Mouse (Mus musculus): Measurements from ENCODE around the gene Rbfox1. TPM values are rescaled to one million over a fixed set of nuclear protein-coding genes. Genes with fewer than 3 reads are reported as not detected.
A peak's percentile ranks its signal among the peaks of the same experiment; 100 is the strongest.

Gene Rbfox1
- polyA plus RNA-seq, 1 experiment from 2014 or later: 3.9 TPM

DNA sequence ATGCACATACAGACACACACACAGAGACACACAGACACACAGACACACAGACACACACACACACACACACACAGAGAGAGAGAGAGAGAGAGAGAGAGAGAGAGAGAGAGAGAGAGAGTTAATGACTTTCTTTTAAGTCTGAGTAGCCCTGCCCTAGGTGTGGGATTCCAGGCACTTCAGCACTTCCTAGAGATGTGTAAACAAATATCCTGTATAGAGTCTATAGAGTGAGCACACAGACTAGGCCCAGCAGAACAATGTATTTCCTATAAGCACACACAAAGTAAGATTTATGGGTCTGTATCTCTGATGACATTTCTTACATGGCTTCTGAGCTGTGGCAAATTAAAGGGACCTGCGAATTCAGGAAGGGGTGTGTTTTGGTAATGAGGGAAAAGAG is 998.6 kb downstream of the Rbfox1 start:
- no peak for ATAC-seq
- WGBS: 45% methylated on average over 1 of the region's 1 CpGs
- Histone ChIP-seq H3K9me3 (ENCODE audit: control insufficient read depth, low read length) (no peaks in the 10 kb centered on the region), H3K36me3 (ENCODE audit: control insufficient read depth, insufficient read depth, low read length) (no peaks in the 10 kb centered on the region), H3K27me3 (replicated peaks; ENCODE audit: control insufficient read depth, insufficient read depth, low read length) (no peaks in the 10 kb centered on the region), H3K27ac (ENCODE audit: low read length) (no peak overlapping the region), H3K4me1 (ENCODE audit: control insufficient read depth, insufficient read depth, low read length) (no peaks in the 10 kb centered on the region), H3K9ac (ENCODE audit: low read depth, low read length) (no peak overlapping the region), H3K4me3 (ENCODE audit: low read length) (no peak overlapping the region), H3K4me2 (ENCODE audit: low read depth, low read length) (no peak overlapping the region)

DNA sequence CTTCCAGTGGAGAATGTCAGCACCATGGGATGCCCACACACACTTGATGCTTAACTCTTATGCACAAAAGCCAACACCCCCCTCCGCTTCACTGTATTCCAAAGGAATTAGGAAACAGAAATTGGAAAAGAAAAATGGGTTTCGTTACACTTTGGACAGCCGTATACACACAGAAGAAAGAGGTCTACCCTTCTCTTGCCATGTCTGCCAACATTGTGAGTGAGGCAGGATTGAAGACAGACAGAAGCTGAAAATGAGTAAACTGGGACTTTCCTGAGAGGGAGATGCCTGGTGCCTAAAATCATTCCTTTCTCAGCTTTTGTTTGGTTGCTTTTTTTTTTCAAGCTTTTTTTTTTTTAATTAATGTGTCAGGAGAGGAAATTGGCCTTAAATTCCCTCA is 1000.5 kb downstream of the Rbfox1 start:
- no peak for ATAC-seq
- no peaks in the 10 kb centered on the region for H3K36me3 ChIP-seq (ENCODE audit: control insufficient read depth, insufficient read depth, low read length)
- H3K9me3 ChIP-seq (ENCODE audit: control insufficient read depth, low read length): no peaks in the 10 kb centered on the region
- H3K4me3 ChIP-seq (ENCODE audit: low read length): no peak overlapping the region
- no peaks in the 10 kb centered on the region for H3K27me3 ChIP-seq (replicated peaks; ENCODE audit: control insufficient read depth, insufficient read depth, low read length)
- no peaks in the 10 kb centered on the region for H3K4me1 ChIP-seq (ENCODE audit: control insufficient read depth, insufficient read depth, low read length)
- no peak overlapping the region for H3K4me2 ChIP-seq (ENCODE audit: low read depth, low read length)
- no peak overlapping the region for H3K27ac ChIP-seq (ENCODE audit: low read length)
- WGBS: 85% methylated on average over 3 of the region's 3 CpGs
- H3K9ac ChIP-seq (ENCODE audit: low read depth, low read length): no peak overlapping the region

DNA sequence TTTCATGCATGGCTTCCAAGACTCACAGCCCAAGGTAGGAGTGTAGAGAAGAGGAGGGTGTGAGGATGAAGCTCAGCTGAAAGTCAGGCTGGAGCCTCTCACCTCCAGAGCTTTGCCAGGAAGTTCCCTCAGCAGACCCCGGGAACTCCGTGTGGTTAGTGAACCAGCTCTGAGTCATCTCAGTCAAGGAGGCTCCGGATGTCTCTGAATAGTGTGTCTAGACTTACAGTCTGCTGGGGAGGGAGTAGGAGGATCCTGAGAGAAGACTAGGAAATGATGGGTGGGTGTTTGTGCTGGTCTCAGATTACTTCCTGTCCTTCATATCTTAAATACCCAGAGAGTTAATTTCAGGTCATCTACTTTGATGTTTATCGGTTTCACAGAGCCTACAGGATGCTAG is 1004.1 kb downstream of the Rbfox1 start:
- Histone ChIP-seq H3K27ac (ENCODE audit: low read length) (no peak overlapping the region), H3K4me1 (ENCODE audit: control insufficient read depth, insufficient read depth, low read length) (no peaks in the 10 kb centered on the region), H3K27me3 (replicated peaks; ENCODE audit: control insufficient read depth, insufficient read depth, low read length) (no peaks in the 10 kb centered on the region), H3K9ac (ENCODE audit: low read depth, low read length) (no peak overlapping the region), H3K9me3 (ENCODE audit: control insufficient read depth, low read length) (no peaks in the 10 kb centered on the region), H3K36me3 (ENCODE audit: control insufficient read depth, insufficient read depth, low read length) (no peaks in the 10 kb centered on the region), H3K4me2 (ENCODE audit: low read depth, low read length) (no peak overlapping the region), H3K4me3 (ENCODE audit: low read length) (no peak overlapping the region)
- ATAC-seq: no peak
- 53% methylated on average over 4 of the region's 4 CpGs for WGBS

DNA sequence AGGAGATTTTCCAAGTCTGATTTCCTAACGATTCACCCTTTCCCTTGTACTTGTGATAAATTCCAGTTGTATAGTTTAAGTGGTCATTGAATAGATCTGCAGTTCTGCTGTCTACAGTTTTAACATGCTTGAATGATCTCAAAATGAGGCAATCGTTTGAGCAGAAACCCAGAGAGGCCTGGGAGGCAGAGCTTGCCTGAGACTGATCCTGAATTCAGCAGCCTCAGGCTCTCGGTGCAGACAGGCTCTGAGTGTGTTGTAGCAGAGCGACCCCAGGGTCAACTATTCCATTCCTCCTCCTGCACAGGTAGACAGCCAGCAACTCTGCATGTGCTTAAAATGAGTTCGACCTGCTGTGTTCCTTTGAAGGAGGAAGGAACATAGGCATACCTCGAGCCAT is 1012.6 kb downstream of the Rbfox1 start:
- no peaks in the 10 kb centered on the region for H3K4me1 ChIP-seq (ENCODE audit: control insufficient read depth, insufficient read depth, low read length)
- WGBS: 49% methylated on average over 6 of the region's 6 CpGs
- ATAC-seq: no peak
- H3K9me3 ChIP-seq (ENCODE audit: control insufficient read depth, low read length): no peaks in the 10 kb centered on the region
- H3K36me3 ChIP-seq (ENCODE audit: control insufficient read depth, insufficient read depth, low read length): no peaks in the 10 kb centered on the region
- H3K9ac ChIP-seq (ENCODE audit: low read depth, low read length): no peak overlapping the region
- no peak overlapping the region for H3K4me3 ChIP-seq (ENCODE audit: low read length)
- no peak overlapping the region for H3K27ac ChIP-seq (ENCODE audit: low read length)
- no peak overlapping the region for H3K4me2 ChIP-seq (ENCODE audit: low read depth, low read length)
- H3K27me3 ChIP-seq (replicated peaks; ENCODE audit: control insufficient read depth, insufficient read depth, low read length): no peaks in the 10 kb centered on the region

DNA sequence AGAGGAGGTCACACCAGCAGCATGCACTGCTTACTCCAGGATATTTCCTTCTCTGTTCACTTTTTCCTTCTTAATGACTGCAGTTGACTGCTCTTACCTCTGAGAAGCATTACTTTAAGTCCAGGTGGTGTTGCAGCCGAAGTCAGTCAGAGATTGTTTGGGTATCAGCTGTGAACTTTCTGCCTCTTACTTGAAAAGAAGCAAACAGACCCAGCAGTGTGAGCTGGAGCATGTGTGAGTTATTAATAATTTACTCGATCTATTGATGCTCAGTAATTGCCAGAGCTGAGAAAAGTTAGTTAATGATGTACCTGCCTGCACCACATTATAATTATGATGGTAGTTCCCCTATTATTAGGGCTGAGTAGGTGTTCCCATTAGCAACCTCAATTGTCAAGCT is 1014.9 kb downstream of the Rbfox1 start:
- 40% methylated on average over 2 of the region's 2 CpGs for WGBS
- Histone ChIP-seq H3K4me2 (ENCODE audit: low read depth, low read length) (no peak overlapping the region), H3K36me3 (ENCODE audit: control insufficient read depth, insufficient read depth, low read length) (no peaks in the 10 kb centered on the region), H3K27me3 (replicated peaks; ENCODE audit: control insufficient read depth, insufficient read depth, low read length) (no peaks in the 10 kb centered on the region), H3K4me3 (ENCODE audit: low read length) (no peak overlapping the region), H3K4me1 (ENCODE audit: control insufficient read depth, insufficient read depth, low read length) (no peaks in the 10 kb centered on the region), H3K27ac (ENCODE audit: low read length) (no peak overlapping the region), H3K9me3 (ENCODE audit: control insufficient read depth, low read length) (no peaks in the 10 kb centered on the region), H3K9ac (ENCODE audit: low read depth, low read length) (no peak overlapping the region)
- ATAC-seq: peak; percentile 36; the same call in 1 of the 2 replicates

DNA sequence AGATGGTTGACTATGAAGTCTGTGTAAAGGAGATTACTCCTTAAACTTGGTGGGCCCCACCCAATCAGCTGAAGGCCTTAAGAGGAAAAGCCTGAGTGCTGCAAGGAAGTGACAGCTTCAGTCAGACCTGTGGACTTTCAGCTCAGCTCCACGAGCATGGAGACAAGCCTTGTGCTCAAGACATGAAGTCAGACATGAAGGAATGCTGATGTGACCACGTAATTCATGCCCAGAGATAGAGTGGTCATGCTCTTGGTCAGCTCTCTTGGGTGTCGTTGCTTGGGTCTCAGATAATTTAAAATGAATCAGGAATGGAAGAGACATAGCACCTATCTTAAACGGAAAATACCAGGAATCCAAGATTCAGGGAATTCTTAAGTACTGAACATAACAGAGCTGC is 1019.8 kb downstream of the Rbfox1 start:
- H3K36me3 ChIP-seq (ENCODE audit: control insufficient read depth, insufficient read depth, low read length): no peaks in the 10 kb centered on the region
- no peak overlapping the region for H3K4me3 ChIP-seq (ENCODE audit: low read length)
- WGBS: 70% methylated on average over 4 of the region's 4 CpGs

DNA sequence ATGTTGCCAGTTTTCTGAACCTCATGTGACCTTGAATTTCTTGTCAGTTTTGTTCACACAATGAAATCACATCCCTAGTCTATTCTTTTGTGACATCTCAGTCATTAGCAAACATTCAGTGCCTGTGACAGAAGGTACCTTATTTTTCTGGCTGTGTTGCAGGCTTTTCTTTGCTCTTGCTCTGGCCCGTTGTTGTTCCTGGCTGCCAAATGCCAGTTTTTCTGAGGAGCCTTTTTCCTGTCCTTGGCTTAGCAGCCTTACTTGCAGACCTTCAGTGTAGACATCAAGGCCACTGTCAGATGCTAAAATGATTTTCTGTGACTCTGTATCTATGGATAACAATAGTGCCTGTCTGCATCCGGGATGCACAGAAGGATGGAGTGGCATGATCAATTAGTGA is 1020.8 kb downstream of the Rbfox1 start:
- 77% methylated on average over 2 of the region's 2 CpGs for WGBS
- no peaks in the 10 kb centered on the region for H3K4me1 ChIP-seq (ENCODE audit: control insufficient read depth, insufficient read depth, low read length)
- H3K9me3 ChIP-seq (ENCODE audit: control insufficient read depth, low read length): no peaks in the 10 kb centered on the region
- no peak overlapping the region for H3K4me3 ChIP-seq (ENCODE audit: low read length)
- no peak overlapping the region for H3K4me2 ChIP-seq (ENCODE audit: low read depth, low read length)
- no peaks in the 10 kb centered on the region for H3K36me3 ChIP-seq (ENCODE audit: control insufficient read depth, insufficient read depth, low read length)
- no peaks in the 10 kb centered on the region for H3K27me3 ChIP-seq (replicated peaks; ENCODE audit: control insufficient read depth, insufficient read depth, low read length)
- ATAC-seq: no peak
- no peak overlapping the region for H3K9ac ChIP-seq (ENCODE audit: low read depth, low read length)
- no peak overlapping the region for H3K27ac ChIP-seq (ENCODE audit: low read length)

More for the DNA sequence above, 1019.8 kb downstream of the Rbfox1 start:
- H3K27me3 ChIP-seq (replicated peaks; ENCODE audit: control insufficient read depth, insufficient read depth, low read length): no peaks in the 10 kb centered on the region
- H3K4me2 ChIP-seq (ENCODE audit: low read depth, low read length): no peak overlapping the region
- no peaks in the 10 kb centered on the region for H3K4me1 ChIP-seq (ENCODE audit: control insufficient read depth, insufficient read depth, low read length)
- H3K9ac ChIP-seq (ENCODE audit: low read depth, low read length): no peak overlapping the region
- ATAC-seq: no peak
- no peak overlapping the region for H3K27ac ChIP-seq (ENCODE audit: low read length)
- no peaks in the 10 kb centered on the region for H3K9me3 ChIP-seq (ENCODE audit: control insufficient read depth, low read length)

DNA sequence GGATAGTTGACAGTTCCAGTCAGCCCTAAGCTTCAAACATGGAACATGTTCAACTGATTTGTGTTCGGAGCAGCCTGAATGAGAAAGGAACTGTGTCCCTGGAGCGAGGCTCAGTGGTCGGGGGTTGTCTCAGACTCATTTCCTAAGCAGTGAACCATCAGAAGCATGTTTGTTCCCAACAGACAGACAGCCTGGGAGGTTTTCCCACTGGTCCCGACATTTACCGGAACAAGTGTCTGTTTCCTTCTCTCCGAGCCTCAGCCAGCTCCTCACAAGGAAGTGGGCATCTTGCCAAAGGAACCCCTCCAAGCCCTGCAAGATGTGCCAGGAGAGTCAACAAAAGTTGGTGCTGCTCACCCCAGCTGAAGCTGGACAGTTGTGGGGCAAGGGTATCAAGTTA is 1022.4 kb downstream of the Rbfox1 start:
- Histone ChIP-seq H3K4me1 (ENCODE audit: control insufficient read depth, insufficient read depth, low read length) (no peaks in the 10 kb centered on the region), H3K4me2 (ENCODE audit: low read depth, low read length) (no peak overlapping the region), H3K4me3 (ENCODE audit: low read length) (no peak overlapping the region), H3K27me3 (replicated peaks; ENCODE audit: control insufficient read depth, insufficient read depth, low read length) (no peaks in the 10 kb centered on the region), H3K36me3 (ENCODE audit: control insufficient read depth, insufficient read depth, low read length) (no peaks in the 10 kb centered on the region), H3K9me3 (ENCODE audit: control insufficient read depth, low read length) (no peaks in the 10 kb centered on the region), H3K9ac (ENCODE audit: low read depth, low read length) (no peak overlapping the region), H3K27ac (ENCODE audit: low read length) (no peak overlapping the region)
- no peak for ATAC-seq
- 50% methylated on average over 6 of the region's 6 CpGs for WGBS

DNA sequence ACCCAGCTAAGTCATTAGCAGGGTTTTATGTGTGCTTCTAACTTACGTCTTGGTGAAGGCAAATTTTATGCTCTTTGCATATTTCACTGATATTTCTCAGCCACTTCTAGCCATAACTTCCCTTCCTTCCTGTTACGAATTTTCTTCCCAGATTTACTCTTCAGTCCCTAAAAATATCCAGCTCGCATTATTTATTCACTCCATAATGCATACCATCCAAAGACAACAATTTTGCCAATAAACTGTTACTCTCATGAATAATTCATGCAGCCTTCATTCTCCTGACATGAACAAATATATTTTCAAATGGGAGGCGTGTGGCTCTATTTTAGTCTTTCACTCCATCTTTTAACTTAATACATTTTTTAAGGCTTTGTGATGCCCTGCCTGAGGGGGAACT is 1029.4 kb downstream of the Rbfox1 start:
- no peak overlapping the region for H3K4me2 ChIP-seq (ENCODE audit: low read depth, low read length)
- H3K9me3 ChIP-seq (ENCODE audit: control insufficient read depth, low read length): no peaks in the 10 kb centered on the region
- no peak overlapping the region for H3K9ac ChIP-seq (ENCODE audit: low read depth, low read length)
- H3K27me3 ChIP-seq (replicated peaks; ENCODE audit: control insufficient read depth, insufficient read depth, low read length): no peaks in the 10 kb centered on the region
- H3K4me1 ChIP-seq (ENCODE audit: control insufficient read depth, insufficient read depth, low read length): no peaks in the 10 kb centered on the region
- ATAC-seq: no peak
- no peak overlapping the region for H3K4me3 ChIP-seq (ENCODE audit: low read length)
- no peak overlapping the region for H3K27ac ChIP-seq (ENCODE audit: low read length)
- H3K36me3 ChIP-seq (ENCODE audit: control insufficient read depth, insufficient read depth, low read length): no peaks in the 10 kb centered on the region
- 74% methylated on average over 4 of the region's 4 CpGs for WGBS

DNA sequence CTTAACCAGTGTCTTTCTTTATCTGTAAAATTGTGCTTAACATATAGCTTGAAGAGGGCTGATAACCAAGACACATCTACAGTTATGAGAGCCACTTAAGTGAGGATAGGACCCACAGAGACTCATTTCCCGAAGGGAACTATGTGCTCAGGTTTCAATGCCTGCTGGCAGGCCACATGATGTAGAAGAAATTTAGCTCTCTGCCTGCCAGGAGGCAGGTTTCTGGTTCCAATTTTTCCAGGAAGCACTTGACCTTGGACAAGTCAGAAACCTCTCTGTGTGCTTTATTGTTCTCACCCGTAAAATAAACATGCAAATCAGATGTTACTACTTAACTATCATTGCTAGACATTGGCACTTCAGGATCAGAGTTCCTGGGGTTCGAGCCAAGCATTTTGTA is 1033.5 kb downstream of the Rbfox1 start:
- 49% methylated on average over 3 of the region's 3 CpGs for WGBS
- no peaks in the 10 kb centered on the region for H3K9me3 ChIP-seq (ENCODE audit: control insufficient read depth, low read length)
- ATAC-seq: no peak
- H3K4me2 ChIP-seq (ENCODE audit: low read depth, low read length): no peak overlapping the region
- H3K4me3 ChIP-seq (ENCODE audit: low read length): no peak overlapping the region
- H3K27me3 ChIP-seq (replicated peaks; ENCODE audit: control insufficient read depth, insufficient read depth, low read length): no peaks in the 10 kb centered on the region
- no peak overlapping the region for H3K9ac ChIP-seq (ENCODE audit: low read depth, low read length)
- no peak overlapping the region for H3K27ac ChIP-seq (ENCODE audit: low read length)
- no peaks in the 10 kb centered on the region for H3K4me1 ChIP-seq (ENCODE audit: control insufficient read depth, insufficient read depth, low read length)
- H3K36me3 ChIP-seq (ENCODE audit: control insufficient read depth, insufficient read depth, low read length): no peaks in the 10 kb centered on the region
